Mouse (Mus musculus): ENCODE measurements around the gene Drc3. TPM values are rescaled to one million over a fixed set of nuclear protein-coding genes. Genes with fewer than 3 reads are reported as not detected.
A peak's percentile ranks its signal among the peaks of the same experiment; 100 is the strongest.
"Not testable (repeated sequence)": the region's sequence is repeated elsewhere in the genome, so short reads cannot be mapped to it uniquely, and the experiment has no call there.

Gene Drc3
- polyA plus RNA-seq, 1 experiment from 2014 or later, result 1.7 TPM

GRCm38 (mm10) chr11:60417717-60418472, 64.8 kb downstream of the Drc3 start, which contains the start of gene Atpaf2:
Gene Atpaf2 (minus strand): TSS chr11:60418457.
- Histone ChIP-seq H3K36me3 (no peaks in the 10 kb centered on the region), H3K9me3 (replicated peaks) (no peaks in the 10 kb centered on the region), H3K4me1 (peaks cover 44% of the 10 kb centered on the region), H3K4me3 (peak within 1 kb of the TSS; percentile 97), H3K27me3 (ENCODE audit: low read depth, poor library complexity, severe bottlenecking) (no peaks in the 10 kb centered on the region), H3K27ac (replicated peaks) (peak within 1 kb of the TSS; percentile 95)
- under 1% methylated on average over 39 of the region's 39 CpGs for WGBS
- DNase-seq (ENCODE audit: low spot score), result peak; percentile 57

DNA sequence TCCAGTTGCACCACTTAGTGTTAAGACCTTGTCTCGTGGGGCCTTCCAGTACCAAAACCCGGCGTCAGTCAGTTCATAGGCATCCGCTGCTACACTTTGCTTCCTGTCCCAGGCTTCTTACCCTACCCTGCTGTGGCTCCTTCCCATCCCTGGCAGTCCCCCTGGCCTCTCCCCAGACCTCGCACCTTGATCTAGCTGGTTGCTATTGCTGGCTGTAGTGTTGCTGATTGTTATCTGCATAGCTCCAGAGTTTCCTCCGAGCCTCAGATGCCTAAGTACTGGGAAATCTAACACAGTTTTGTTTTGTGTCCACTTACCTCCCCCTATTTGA, 65.3 kb downstream of the Drc3 start:
- Histone ChIP-seq H3K4me3 (peak overlapping the region; percentile 97), H3K27ac (replicated peaks) (peak overlapping the region; percentile 95; the same call in 1 of the 2 replicates)
- DNase-seq (ENCODE audit: low spot score), result no peak

DNA sequence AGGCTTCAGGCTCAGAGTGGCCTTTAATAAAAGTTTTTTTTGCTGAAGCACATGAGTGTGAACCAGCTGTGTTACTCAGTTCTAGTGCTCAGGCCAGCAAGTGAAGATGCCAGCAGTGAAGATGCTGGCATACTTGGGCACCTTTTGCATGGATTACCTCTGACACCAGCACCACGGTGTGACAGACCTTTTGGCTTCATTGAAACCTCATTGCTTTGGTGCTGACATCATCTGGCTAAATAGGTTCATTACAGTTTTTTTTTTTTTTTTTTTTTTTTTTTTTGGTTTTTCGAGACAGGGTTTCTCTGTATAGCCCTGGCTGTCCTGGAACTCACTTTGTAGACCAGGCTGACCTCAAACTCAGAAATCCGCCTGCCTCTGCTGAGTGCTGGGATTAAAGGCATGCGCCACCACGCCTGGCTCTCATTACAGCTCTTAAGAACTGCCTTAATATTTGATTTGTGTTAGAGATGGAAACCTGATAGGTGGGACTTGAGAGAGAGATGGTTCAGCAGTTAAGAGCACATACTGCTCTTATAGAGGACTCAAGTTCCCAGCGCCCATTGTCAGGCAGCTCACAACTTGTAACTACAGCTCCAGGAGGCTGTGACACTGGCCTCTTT, 69.0 kb downstream of the Drc3 start:
- Histone ChIP-seq H3K4me1 (peaks cover 23% of the 10 kb centered on the region), H3K27ac (replicated peaks) (no peak overlapping the region), H3K27me3 (ENCODE audit: low read depth, poor library complexity, severe bottlenecking) (no peaks in the 10 kb centered on the region), H3K9me3 (replicated peaks) (no peaks in the 10 kb centered on the region), H3K4me3 (no peak overlapping the region), H3K36me3 (peaks cover 15% of the 10 kb centered on the region)
- WGBS, result 70% methylated on average over 6 of the region's 6 CpGs
- DNase-seq (ENCODE audit: low spot score), result no peak

More for the DNA sequence above, 65.3 kb downstream of the Drc3 start:
- Histone ChIP-seq H3K36me3 (no peaks in the 10 kb centered on the region), H3K27me3 (ENCODE audit: low read depth, poor library complexity, severe bottlenecking) (no peaks in the 10 kb centered on the region), H3K9me3 (replicated peaks) (no peaks in the 10 kb centered on the region), H3K4me1 (peaks cover 44% of the 10 kb centered on the region)
- WGBS, result 30% methylated on average over 6 of the region's 6 CpGs

- DNase-seq (ENCODE audit: low spot score), result no peak
- Histone ChIP-seq H3K9me3 (replicated peaks) (no peaks in the 10 kb centered on the region), H3K4me3 (no peak overlapping the region), H3K4me1 (peaks cover 16% of the 10 kb centered on the region), H3K36me3 (peaks cover 23% of the 10 kb centered on the region), H3K27me3 (ENCODE audit: low read depth, poor library complexity, severe bottlenecking) (no peaks in the 10 kb centered on the region), H3K27ac (replicated peaks) (no peak overlapping the region)
- WGBS, result 75% methylated on average over 1 of the region's 1 CpGs
Observed at GRCm38 (mm10) chr11:60423006-60423405, 69.9 kb downstream of the Drc3 start.

GRCm38 (mm10) chr11:60426417-60426816, 73.3 kb downstream of the Drc3 start:
- Histone ChIP-seq H3K9me3 (replicated peaks) (no peaks in the 10 kb centered on the region), H3K27me3 (ENCODE audit: low read depth, poor library complexity, severe bottlenecking) (no peaks in the 10 kb centered on the region), H3K36me3 (peaks cover 48% of the 10 kb centered on the region), H3K27ac (replicated peaks) (no peak overlapping the region), H3K4me1 (no peaks in the 10 kb centered on the region), H3K4me3 (no peak overlapping the region)
- 83% methylated on average over 1 of the region's 1 CpGs for WGBS
- no peak for DNase-seq (ENCODE audit: low spot score)

DNA sequence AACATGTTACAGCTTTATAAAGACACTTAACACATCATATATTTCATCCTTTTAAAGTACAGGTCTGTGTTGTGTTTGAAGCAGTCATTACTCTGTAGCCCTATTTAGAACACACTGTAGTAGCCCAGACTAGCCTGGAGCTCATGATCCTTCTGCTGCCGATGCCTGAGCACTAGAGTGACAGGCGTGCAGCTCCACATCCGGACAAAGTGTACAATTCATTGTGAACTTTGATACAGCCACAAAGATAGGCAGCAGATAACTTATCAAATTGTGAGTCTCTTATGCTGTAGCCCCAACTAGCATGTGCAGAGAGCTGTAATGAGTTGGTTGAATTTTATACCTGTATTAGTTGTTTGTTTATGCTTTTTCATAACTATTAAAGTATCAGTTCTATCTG, 74.5 kb downstream of the Drc3 start:
- 94% methylated on average over 3 of the region's 3 CpGs for WGBS
- Histone ChIP-seq H3K36me3 (peaks cover 56% of the 10 kb centered on the region), H3K4me3 (no peak overlapping the region), H3K9me3 (replicated peaks) (no peaks in the 10 kb centered on the region), H3K27me3 (ENCODE audit: low read depth, poor library complexity, severe bottlenecking) (no peaks in the 10 kb centered on the region), H3K4me1 (no peaks in the 10 kb centered on the region), H3K27ac (replicated peaks) (no peak overlapping the region)
- DNase-seq (ENCODE audit: low spot score), result no peak

- no peak for DNase-seq (ENCODE audit: low spot score)
Observed at GRCm38 (mm10) chr11:60433501-60433900, 80.4 kb downstream of the Drc3 start.

GRCm38 (mm10) chr11:60435133-60435532, 82.0 kb downstream of the Drc3 start:
- no peaks in the 10 kb centered on the region for H3K27me3 ChIP-seq (ENCODE audit: low read depth, poor library complexity, severe bottlenecking)
- H3K27ac ChIP-seq (replicated peaks), result no peak overlapping the region
- H3K4me3 ChIP-seq, result no peak overlapping the region
- no peak for DNase-seq (ENCODE audit: low spot score)
- H3K36me3 ChIP-seq, result peaks cover 90% of the 10 kb centered on the region
- H3K9me3 ChIP-seq (replicated peaks), result no peaks in the 10 kb centered on the region
- no peaks in the 10 kb centered on the region for H3K4me1 ChIP-seq
- WGBS, result 91% methylated on average over 1 of the region's 1 CpGs

More at GRCm38 (mm10) chr11:60433501-60433900, 80.4 kb downstream of the Drc3 start:
- Histone ChIP-seq H3K4me1 (no peaks in the 10 kb centered on the region), H3K27me3 (ENCODE audit: low read depth, poor library complexity, severe bottlenecking) (no peaks in the 10 kb centered on the region), H3K36me3 (peaks cover 88% of the 10 kb centered on the region), H3K9me3 (replicated peaks) (no peaks in the 10 kb centered on the region), H3K27ac (replicated peaks) (no peak overlapping the region), H3K4me3 (no peak overlapping the region)

DNA sequence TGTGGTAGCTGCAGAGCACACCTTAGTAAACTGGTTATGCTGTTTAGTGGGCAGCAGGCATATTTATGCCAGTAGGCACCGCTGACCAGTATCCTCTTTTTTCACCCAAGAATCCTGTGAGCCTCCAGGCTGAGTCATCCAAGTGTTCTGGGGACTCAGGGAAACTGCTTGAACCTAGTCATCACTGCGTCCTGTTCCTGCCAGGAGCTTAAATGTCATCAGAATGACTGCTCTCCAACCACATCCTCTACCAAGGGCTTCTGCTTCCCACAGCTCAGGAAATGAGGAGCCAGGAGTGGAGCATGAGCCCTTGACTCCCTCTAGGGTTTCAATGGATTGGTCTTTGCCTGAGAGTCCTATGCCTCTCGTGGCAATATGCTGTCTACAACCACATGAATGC, 83.5 kb downstream of the Drc3 start:
- 90% methylated on average over 3 of the region's 3 CpGs for WGBS
- H3K36me3 ChIP-seq, result peaks cover 94% of the 10 kb centered on the region
- H3K27me3 ChIP-seq (ENCODE audit: low read depth, poor library complexity, severe bottlenecking), result no peaks in the 10 kb centered on the region
- H3K9me3 ChIP-seq (replicated peaks), result no peaks in the 10 kb centered on the region
- no peak overlapping the region for H3K4me3 ChIP-seq
- no peak for DNase-seq (ENCODE audit: low spot score)
- no peak overlapping the region for H3K27ac ChIP-seq (replicated peaks)
- no peaks in the 10 kb centered on the region for H3K4me1 ChIP-seq

- not testable (repeated sequence) for H3K9me3 ChIP-seq (replicated peaks); H3K4me3 ChIP-seq; H3K4me1 ChIP-seq; H3K27ac ChIP-seq (replicated peaks); H3K27me3 ChIP-seq (ENCODE audit: low read depth, poor library complexity, severe bottlenecking); DNase-seq (ENCODE audit: low spot score)
- 34% methylated on average over 1 of the region's 1 CpGs for WGBS
- H3K36me3 ChIP-seq, result peaks cover 94% of the 10 kb centered on the region
Observed at GRCm38 (mm10) chr11:60439621-60440020, 86.5 kb downstream of the Drc3 start.

DNA sequence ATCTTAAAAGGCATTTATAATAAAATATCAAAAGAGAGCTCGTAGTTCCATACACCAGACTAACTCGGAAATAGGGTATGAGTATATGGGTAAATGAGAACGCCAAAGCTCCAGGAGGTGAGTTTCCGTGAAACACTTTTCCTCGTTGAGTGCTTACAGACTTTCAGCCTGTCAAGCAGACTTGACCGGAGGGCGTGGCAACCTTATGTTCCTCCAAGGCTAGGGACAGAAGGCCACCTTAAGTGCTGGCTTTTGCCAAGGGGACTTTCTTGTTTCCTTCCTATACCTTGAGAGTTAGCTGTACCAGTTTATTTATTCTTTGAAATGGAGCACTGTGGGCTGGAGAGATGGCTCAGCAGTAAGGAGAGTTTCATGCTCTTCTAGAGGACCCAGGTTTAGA, 87.0 kb downstream of the Drc3 start:
- no peaks in the 10 kb centered on the region for H3K4me1 ChIP-seq
- no peaks in the 10 kb centered on the region for H3K9me3 ChIP-seq (replicated peaks)
- 59% methylated on average over 7 of the region's 7 CpGs for WGBS
- H3K27me3 ChIP-seq (ENCODE audit: low read depth, poor library complexity, severe bottlenecking), result no peaks in the 10 kb centered on the region
- H3K36me3 ChIP-seq, result peaks cover 90% of the 10 kb centered on the region
- H3K4me3 ChIP-seq, result no peak overlapping the region
- no peak overlapping the region for H3K27ac ChIP-seq (replicated peaks)
- DNase-seq (ENCODE audit: low spot score), result no peak

DNA sequence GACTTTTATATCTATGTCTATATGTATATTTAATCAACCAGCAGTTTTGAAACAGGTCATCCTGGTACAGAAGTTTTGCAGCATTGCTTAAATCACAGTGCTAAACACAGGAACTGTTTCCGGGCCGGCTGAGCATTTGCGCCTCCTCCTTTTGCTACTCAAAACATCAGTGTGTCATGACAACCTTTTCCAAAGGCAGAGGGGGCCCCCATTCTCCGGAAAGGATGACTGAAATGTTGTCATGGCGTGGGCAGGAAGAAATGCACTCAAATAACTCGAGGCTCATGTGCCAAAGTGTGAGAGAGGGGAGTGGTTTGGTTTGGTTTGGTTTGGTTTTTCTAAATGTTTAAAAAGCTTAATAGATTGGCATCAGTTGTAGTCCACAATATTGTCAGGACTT, 89.8 kb downstream of the Drc3 start:
- H3K36me3 ChIP-seq, result peaks cover 63% of the 10 kb centered on the region
- DNase-seq (ENCODE audit: low spot score), result no peak
- no peak overlapping the region for H3K4me3 ChIP-seq
- 90% methylated on average over 6 of the region's 6 CpGs for WGBS
- H3K27ac ChIP-seq (replicated peaks), result no peak overlapping the region
- no peaks in the 10 kb centered on the region for H3K27me3 ChIP-seq (ENCODE audit: low read depth, poor library complexity, severe bottlenecking)
- H3K9me3 ChIP-seq (replicated peaks), result no peaks in the 10 kb centered on the region
- no peaks in the 10 kb centered on the region for H3K4me1 ChIP-seq

All from midbrain, embryonic 10.5 days (tissue).